Mouse (Mus musculus) C2C12 (cell line): Measurements from ENCODE around the gene Chd3.

Experiments used
- CEBPB ChIP-seq: IDR thresholded peaks from one replicate; pipeline ENCODE4 v1.6.1; 2011; ENCODE audit warnings: low read depth, mild to moderate bottlenecking, control low read depth, moderate library complexity
- CTCF ChIP-seq: IDR thresholded peaks from one replicate; pipeline ENCODE4 v1.5.1; 2011; ENCODE audit not compliant: control insufficient read depth, insufficient read depth, insufficient read length
- MAX ChIP-seq: IDR thresholded peaks from one replicate; pipeline ENCODE4 v1.6.1; 2011; ENCODE audit warnings: mild to moderate bottlenecking, control low read depth

GRCm38 (mm10) chr11:69316361-69316760 is 52.8 kb downstream of the Chd3 start:
- TF ChIP-seq CEBPB, result no peak
- no peak for TF ChIP-seq CTCF
- TF ChIP-seq MAX, result no peak
